Mouse (Mus musculus): ENCODE results near the gene Ctxn2.

Gene Ctxn2

DNA sequence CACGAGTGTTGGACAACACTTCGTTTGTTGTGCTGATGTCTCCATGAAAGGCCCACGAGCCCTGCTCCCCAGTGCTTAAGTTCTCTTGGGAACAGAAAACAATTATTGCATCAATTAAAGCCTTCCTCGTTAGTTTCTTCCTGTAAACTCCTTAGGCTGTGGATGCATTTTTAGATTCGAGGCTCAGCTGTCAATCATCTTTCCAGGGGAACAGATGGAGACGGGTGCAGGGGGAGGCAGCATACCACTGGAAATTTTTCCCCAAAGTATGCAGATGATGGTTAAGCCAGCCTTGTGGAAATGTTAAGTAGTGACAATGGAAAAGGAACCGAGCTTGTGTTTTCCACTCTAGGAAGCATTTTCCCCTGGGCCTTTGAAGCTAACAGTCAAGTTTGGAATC, 60.3 kb downstream of the Ctxn2 start:
- no peak for DNase-seq (ENCODE audit: low spot score in 2 of 2)

Measured in spleen, postnatal 10 days (tissue).